Mouse (Mus musculus): ENCODE measurements around the gene B3galt1. TPM values are rescaled to one million over a fixed set of nuclear protein-coding genes. Genes with fewer than 3 reads are reported as not detected.

B3galt1 gene
- polyA plus RNA-seq, 1 experiment from 2014 or later = 0.61 TPM

DNA sequence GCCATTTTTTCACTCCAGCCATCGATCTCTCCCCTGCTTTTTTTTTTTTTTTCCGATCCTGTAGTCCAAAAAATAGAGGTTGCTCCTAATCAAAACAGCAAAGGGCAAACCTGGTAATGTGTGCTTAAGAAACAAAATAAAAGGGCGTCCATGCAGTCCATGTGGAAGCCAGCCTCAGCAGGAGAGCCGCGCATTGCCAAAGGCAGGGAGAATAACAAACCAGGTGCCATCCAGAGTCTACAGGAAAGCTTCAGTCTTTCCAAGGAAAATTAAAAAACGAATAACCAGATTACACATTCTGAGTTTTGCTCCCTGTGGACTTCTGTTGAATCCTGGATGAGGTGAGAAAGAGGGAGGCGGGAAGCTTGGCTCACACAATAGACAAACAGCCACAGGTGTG, 405.4 kb downstream of the B3galt1 start:
- Histone ChIP-seq H3K9me3 (replicated peaks) (no peaks in the 10 kb centered on the region), H3K27me3 (replicated peaks) (no peaks in the 10 kb centered on the region), H3K4me3 (no peak overlapping the region), H3K4me2 (no peak overlapping the region), H3K36me3 (no peaks in the 10 kb centered on the region), H3K9ac (no peak overlapping the region), H3K4me1 (no peaks in the 10 kb centered on the region), H3K27ac (no peak overlapping the region)
- 59% methylated on average over 7 of the region's 7 CpGs for WGBS (ENCODE audit: insufficient replicate concordance)
- ATAC-seq = no peak

DNA sequence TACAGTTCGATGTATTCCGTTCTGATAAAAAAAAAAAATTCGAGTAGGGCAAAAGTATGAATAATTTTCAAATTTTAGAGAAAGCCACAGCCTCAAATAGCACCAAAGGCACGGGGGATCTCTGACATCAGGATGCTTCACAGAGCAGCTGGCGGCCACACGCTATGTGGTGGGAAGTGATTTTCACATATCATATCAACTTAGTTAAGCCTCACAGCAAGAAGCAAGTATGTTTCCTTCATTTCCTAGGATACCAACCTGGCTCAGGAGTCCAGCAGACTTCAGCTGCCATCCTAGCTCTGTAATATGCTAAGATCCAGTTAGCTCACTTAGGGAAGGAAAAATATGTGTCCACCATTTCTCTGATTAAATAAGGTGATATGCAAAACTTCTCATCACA, 405.9 kb downstream of the B3galt1 start:
- no peaks in the 10 kb centered on the region for H3K9me3 ChIP-seq (replicated peaks)
- H3K4me3 ChIP-seq = no peak overlapping the region
- no peak overlapping the region for H3K9ac ChIP-seq
- H3K36me3 ChIP-seq = no peaks in the 10 kb centered on the region
- H3K4me1 ChIP-seq = no peaks in the 10 kb centered on the region
- no peaks in the 10 kb centered on the region for H3K27me3 ChIP-seq (replicated peaks)
- no peak overlapping the region for H3K27ac ChIP-seq
- ATAC-seq = no peak
- no peak overlapping the region for H3K4me2 ChIP-seq
- WGBS (ENCODE audit: insufficient replicate concordance) = 76% methylated on average over 6 of the region's 6 CpGs

DNA sequence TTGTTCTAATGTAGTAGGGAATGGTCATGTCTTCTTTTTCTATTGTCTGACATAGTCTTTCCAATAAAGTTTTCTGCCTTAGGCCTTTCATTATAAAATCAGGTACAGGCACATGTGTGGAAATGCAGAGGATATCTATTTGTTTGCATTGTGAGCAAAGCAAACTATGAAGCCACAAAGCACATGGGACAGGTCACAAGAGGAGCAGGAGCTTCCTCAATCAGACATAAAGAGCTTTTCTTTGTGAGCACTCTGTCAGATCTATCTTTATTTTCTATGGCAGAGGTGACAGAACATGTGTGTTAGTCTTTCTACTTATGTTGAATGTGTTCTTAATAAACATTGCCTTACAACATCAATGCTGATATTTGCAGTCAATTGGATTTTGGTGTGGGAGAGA, 410.1 kb downstream of the B3galt1 start:
- H3K4me3 ChIP-seq = no peak overlapping the region
- ATAC-seq = no peak
- no peaks in the 10 kb centered on the region for H3K27me3 ChIP-seq (replicated peaks)
- H3K9me3 ChIP-seq (replicated peaks) = no peaks in the 10 kb centered on the region
- no peak overlapping the region for H3K4me2 ChIP-seq
- no peak overlapping the region for H3K27ac ChIP-seq
- H3K36me3 ChIP-seq = no peaks in the 10 kb centered on the region
- no peaks in the 10 kb centered on the region for H3K4me1 ChIP-seq
- H3K9ac ChIP-seq = no peak overlapping the region

- Histone ChIP-seq H3K27me3 (replicated peaks) (no peaks in the 10 kb centered on the region), H3K27ac (no peak overlapping the region), H3K36me3 (no peaks in the 10 kb centered on the region), H3K9ac (no peak overlapping the region), H3K9me3 (replicated peaks) (no peaks in the 10 kb centered on the region), H3K4me1 (no peaks in the 10 kb centered on the region), H3K4me3 (no peak overlapping the region), H3K4me2 (no peak overlapping the region)
- no peak for ATAC-seq
- WGBS (ENCODE audit: insufficient replicate concordance) = 87% methylated on average over 4 of the region's 4 CpGs
These were observed 410.8 kb downstream of the B3galt1 start for GRCm38 (mm10) chr2:67976488-67976887.

DNA sequence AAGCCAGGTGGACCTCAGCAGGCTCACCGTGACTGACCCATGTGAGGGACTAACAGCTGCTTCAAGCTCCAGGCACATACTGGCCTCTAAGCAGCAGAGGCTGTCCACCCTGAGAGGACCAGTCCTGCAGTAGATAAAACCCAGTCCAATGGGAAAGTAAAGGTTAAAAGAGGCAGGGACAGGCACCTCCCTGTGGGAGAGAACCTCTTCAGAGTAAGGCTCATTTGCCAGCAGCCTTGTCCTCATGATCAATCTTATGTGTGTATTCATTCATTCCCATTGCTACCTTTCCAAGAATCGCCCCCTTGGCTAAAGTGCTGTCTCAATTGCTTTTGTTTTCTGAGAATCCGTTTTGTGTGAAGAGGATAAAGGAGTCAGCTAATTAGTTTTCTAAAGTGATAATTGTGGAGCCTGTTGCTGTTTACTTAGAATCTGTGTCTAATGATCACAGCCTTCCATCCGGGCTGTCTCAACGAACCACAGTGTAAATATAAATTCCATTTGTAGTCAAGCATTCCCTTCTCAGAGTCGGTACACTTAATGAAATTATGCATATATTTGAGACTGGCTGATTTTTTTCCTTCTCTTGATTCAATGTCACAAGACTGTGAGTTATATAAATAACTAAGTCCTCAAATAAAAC, 412.1 kb downstream of the B3galt1 start:
- no peak for ATAC-seq
- H3K27me3 ChIP-seq (replicated peaks) = no peaks in the 10 kb centered on the region
- H3K9ac ChIP-seq = no peak overlapping the region
- H3K4me3 ChIP-seq = no peak overlapping the region
- H3K4me2 ChIP-seq = no peak overlapping the region
- 59% methylated on average over 6 of the region's 6 CpGs for WGBS (ENCODE audit: insufficient replicate concordance)
- no peaks in the 10 kb centered on the region for H3K36me3 ChIP-seq
- no peak overlapping the region for H3K27ac ChIP-seq
- H3K4me1 ChIP-seq = no peaks in the 10 kb centered on the region
- no peaks in the 10 kb centered on the region for H3K9me3 ChIP-seq (replicated peaks)

DNA sequence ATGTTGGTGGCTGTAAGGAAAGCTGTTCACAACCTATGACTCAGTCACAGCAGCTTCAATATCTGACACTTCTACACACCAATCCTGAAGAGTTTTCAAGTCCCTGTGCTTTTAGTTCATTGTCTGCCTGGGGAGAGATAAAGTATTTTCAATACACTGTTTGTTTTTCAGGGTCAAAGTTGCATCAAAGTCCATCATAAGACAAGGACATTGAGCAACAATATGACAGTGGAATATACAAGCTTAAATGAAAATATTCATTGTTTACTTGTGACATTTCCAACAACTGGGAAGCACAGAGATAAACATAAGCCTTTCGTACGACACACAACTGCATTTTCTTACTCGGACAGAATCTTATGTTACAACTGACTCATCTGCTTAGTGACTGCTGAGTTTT, 417.9 kb downstream of the B3galt1 start:
- H3K9ac ChIP-seq = no peak overlapping the region
- H3K4me3 ChIP-seq = no peak overlapping the region
- ATAC-seq = no peak
- H3K4me2 ChIP-seq = no peak overlapping the region
- H3K4me1 ChIP-seq = no peaks in the 10 kb centered on the region
- no peaks in the 10 kb centered on the region for H3K27me3 ChIP-seq (replicated peaks)
- H3K27ac ChIP-seq = no peak overlapping the region
- no peaks in the 10 kb centered on the region for H3K36me3 ChIP-seq
- no peaks in the 10 kb centered on the region for H3K9me3 ChIP-seq (replicated peaks)
- 75% methylated on average over 3 of the region's 3 CpGs for WGBS (ENCODE audit: insufficient replicate concordance)

- H3K4me3 ChIP-seq = no peak overlapping the region
- WGBS (ENCODE audit: insufficient replicate concordance) = 70% methylated on average over 3 of the region's 3 CpGs
- ATAC-seq = no peak
- H3K4me1 ChIP-seq = no peaks in the 10 kb centered on the region
- H3K9ac ChIP-seq = no peak overlapping the region
- no peak overlapping the region for H3K27ac ChIP-seq
- H3K9me3 ChIP-seq (replicated peaks) = no peaks in the 10 kb centered on the region
- no peaks in the 10 kb centered on the region for H3K27me3 ChIP-seq (replicated peaks)
- no peaks in the 10 kb centered on the region for H3K36me3 ChIP-seq
- no peak overlapping the region for H3K4me2 ChIP-seq
These were observed 419.5 kb downstream of the B3galt1 start for GRCm38 (mm10) chr2:67985133-67985532.

DNA sequence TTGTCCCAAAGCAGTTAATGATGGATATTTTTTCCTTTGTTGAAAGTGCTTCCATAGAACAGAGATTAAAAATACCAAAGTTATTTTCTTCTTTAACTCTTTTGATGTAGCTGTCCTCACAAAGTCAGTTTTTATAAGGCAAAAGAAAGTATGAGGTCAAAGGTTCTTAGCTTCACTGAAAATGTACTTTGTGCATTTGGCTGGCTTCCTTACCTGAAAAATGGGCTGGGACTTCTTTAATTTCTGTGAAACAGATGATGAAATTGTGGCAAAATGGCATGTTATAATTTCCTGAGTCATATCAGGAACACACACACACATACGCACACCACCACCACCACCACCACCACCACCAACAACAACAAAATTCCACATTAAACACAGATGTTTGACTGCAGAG, 427.8 kb downstream of the B3galt1 start:
- no peak for ATAC-seq
- no peaks in the 10 kb centered on the region for H3K4me1 ChIP-seq
- no peak overlapping the region for H3K4me3 ChIP-seq
- no peaks in the 10 kb centered on the region for H3K9me3 ChIP-seq (replicated peaks)
- WGBS (ENCODE audit: insufficient replicate concordance) = 83% methylated on average over 1 of the region's 1 CpGs
- no peaks in the 10 kb centered on the region for H3K27me3 ChIP-seq (replicated peaks)
- no peak overlapping the region for H3K4me2 ChIP-seq
- H3K9ac ChIP-seq = no peak overlapping the region
- no peak overlapping the region for H3K27ac ChIP-seq
- no peaks in the 10 kb centered on the region for H3K36me3 ChIP-seq

DNA sequence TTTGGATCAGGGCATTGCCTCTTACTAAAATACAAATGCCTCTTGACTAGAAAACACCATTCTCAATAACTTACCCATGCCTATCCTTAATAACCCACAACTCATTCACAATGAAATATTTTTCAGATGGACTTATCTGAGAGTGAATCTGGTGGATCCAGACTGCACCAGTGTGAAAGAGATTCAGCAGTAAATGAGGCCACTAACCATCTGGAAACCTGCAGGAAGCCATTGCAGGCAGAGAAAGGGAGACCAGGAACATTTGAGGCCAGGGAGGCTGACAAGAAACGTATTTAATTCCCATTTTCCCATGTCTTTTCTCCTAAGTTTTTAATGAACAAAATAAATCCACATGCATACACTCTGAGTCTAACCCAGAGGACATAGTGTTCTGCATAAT, 437.4 kb downstream of the B3galt1 start:
- no peaks in the 10 kb centered on the region for H3K9me3 ChIP-seq (replicated peaks)
- H3K9ac ChIP-seq = no peak overlapping the region
- H3K36me3 ChIP-seq = no peaks in the 10 kb centered on the region
- H3K4me3 ChIP-seq = no peak overlapping the region
- 48% methylated on average over 1 of the region's 1 CpGs for WGBS (ENCODE audit: insufficient replicate concordance)
- no peak overlapping the region for H3K27ac ChIP-seq
- no peaks in the 10 kb centered on the region for H3K4me1 ChIP-seq
- no peak for ATAC-seq
- H3K4me2 ChIP-seq = no peak overlapping the region
- H3K27me3 ChIP-seq (replicated peaks) = no peaks in the 10 kb centered on the region

DNA sequence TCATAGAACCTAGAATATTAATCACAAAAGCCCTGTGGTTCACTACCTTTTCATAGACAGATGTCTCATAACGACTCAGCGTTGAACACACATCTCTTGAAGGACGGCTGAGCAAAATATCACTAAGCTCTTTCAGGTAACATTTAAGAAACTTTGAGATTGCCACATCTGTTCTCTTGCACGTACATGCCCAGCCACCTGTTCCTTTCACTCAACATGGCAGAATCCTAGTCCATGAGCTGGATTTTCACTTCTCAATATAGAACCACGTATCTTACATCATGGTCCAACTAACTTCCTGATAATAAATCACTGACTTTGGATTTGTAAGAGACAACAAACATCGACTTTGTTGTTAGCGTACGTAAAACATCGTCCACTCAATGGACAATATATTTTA, 439.5 kb downstream of the B3galt1 start:
- Histone ChIP-seq H3K9me3 (replicated peaks) (no peaks in the 10 kb centered on the region), H3K27ac (no peak overlapping the region), H3K4me2 (no peak overlapping the region), H3K27me3 (replicated peaks) (no peaks in the 10 kb centered on the region), H3K4me1 (no peaks in the 10 kb centered on the region), H3K9ac (no peak overlapping the region), H3K36me3 (no peaks in the 10 kb centered on the region), H3K4me3 (no peak overlapping the region)
- WGBS (ENCODE audit: insufficient replicate concordance) = 79% methylated on average over 9 of the region's 9 CpGs
- ATAC-seq = no peak

DNA sequence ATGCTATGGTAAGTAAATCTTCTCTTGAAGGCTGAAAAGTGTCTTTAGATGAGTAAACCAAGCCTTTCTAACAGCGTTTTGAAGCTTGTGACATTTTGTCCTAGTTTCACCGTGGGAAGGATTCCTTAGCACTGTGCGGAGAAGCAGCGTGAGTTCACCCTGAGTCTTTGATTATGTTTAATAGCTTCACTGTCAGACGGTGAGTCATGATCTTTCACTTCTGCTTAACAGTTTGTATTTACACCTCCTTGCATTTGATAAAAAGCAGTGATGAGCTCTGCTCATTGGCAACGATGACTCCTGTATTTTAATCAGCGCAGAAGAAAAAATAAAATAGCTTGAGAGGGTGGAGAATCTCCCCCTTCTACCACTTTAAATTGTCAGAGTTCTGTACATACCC, 440.0 kb downstream of the B3galt1 start:
- H3K9me3 ChIP-seq (replicated peaks) = no peaks in the 10 kb centered on the region
- no peak overlapping the region for H3K9ac ChIP-seq
- 68% methylated on average over 7 of the region's 7 CpGs for WGBS (ENCODE audit: insufficient replicate concordance)
- no peaks in the 10 kb centered on the region for H3K27me3 ChIP-seq (replicated peaks)
- H3K4me1 ChIP-seq = no peaks in the 10 kb centered on the region
- no peak overlapping the region for H3K4me3 ChIP-seq
- no peak overlapping the region for H3K27ac ChIP-seq
- no peak overlapping the region for H3K4me2 ChIP-seq
- H3K36me3 ChIP-seq = no peaks in the 10 kb centered on the region
- no peak for ATAC-seq

DNA sequence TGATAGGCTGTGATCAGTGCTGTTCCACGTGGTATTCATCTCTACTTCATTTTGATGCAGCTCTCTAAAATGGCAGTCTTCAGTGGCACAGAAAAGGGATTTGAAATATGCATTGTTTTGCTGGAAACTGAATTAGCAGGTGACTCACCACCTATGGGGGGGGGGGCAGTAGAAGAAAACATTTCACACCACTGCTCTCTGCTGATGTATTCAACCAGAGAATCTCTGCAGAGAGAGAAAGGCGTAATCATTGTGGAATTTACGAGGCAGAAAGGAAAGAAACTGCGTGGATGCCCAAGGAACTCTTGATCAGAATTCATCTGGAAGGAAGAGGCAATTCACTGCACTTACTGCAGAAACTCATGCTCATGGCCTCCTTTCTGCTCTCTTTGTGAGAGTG, 445.7 kb downstream of the B3galt1 start:
- Histone ChIP-seq H3K4me1 (no peaks in the 10 kb centered on the region), H3K27ac (no peak overlapping the region), H3K36me3 (no peaks in the 10 kb centered on the region), H3K4me3 (no peak overlapping the region), H3K9ac (no peak overlapping the region), H3K27me3 (replicated peaks) (no peaks in the 10 kb centered on the region), H3K9me3 (replicated peaks) (no peaks in the 10 kb centered on the region), H3K4me2 (no peak overlapping the region)
- no peak for ATAC-seq
- WGBS (ENCODE audit: insufficient replicate concordance) = 65% methylated on average over 4 of the region's 4 CpGs

DNA sequence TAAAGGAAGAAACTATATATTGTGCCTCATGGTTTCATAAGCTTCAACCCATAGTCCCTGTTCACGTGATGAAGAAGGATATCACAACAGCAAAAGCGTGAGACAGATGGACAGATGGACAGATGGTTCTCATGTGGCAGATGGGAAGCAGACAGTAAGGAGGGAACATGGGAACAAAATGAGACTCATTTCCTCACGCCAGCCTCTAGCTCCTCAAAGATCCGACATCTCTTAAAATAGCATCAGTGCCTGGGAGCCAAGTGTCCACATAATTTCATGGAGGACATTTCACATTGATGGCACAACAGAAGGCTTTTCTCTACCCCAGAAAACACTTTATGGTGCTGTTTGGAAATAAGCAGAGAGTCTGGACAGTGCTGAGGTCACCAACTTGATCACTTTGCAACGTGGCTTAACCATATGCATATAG, 454.6 kb downstream of the B3galt1 start:
- no peak overlapping the region for H3K4me3 ChIP-seq
- 71% methylated on average over 5 of the region's 5 CpGs for WGBS (ENCODE audit: insufficient replicate concordance)
- H3K4me1 ChIP-seq = no peaks in the 10 kb centered on the region
- H3K36me3 ChIP-seq = no peaks in the 10 kb centered on the region
- no peak for ATAC-seq
- no peaks in the 10 kb centered on the region for H3K27me3 ChIP-seq (replicated peaks)
- H3K4me2 ChIP-seq = no peak overlapping the region
- no peak overlapping the region for H3K9ac ChIP-seq
- no peaks in the 10 kb centered on the region for H3K9me3 ChIP-seq (replicated peaks)
- H3K27ac ChIP-seq = no peak overlapping the region

Data from liver, embryonic 12.5 days (tissue).